Mouse (Mus musculus): ENCODE data around the gene Plcg1. TPM values are rescaled to one million over a fixed set of nuclear protein-coding genes. Genes with fewer than 3 reads are reported as not detected.

Gene Plcg1
- total RNA-seq, 2 experiments from 2014 or later, result 7.5 to 11.6 TPM

- no peak for ATAC-seq (replicated peaks; ENCODE audit: low FRiP score, poor library complexity, severe bottlenecking)
These were observed 79.7 kb downstream of the Plcg1 start for GRCm38 (mm10) chr2:160810802-160811201.

Other genes with a start within 250 kb of the Plcg1 start
- 104 and 114 TPM in 2 replicates for gene Top1, start 85.4 kb upstream of the Plcg1 start, total RNA-seq (2015; ENCODE audit: low replicate concordance)
- 172 and 184 TPM in 2 replicates for gene Top1, start 85.4 kb upstream of the Plcg1 start, total RNA-seq (2017; ENCODE audit: low replicate concordance)
- 2.1 and 5.8 TPM in 2 replicates for gene Zhx3, start 141.7 kb downstream of the Plcg1 start, total RNA-seq (2015; ENCODE audit: low replicate concordance)
- gene Zhx3, start 141.7 kb downstream of the Plcg1 start, total RNA-seq (2017; ENCODE audit: low replicate concordance), result 2.1 and 7.3 TPM in 2 replicates
- not detected in 2 replicates for gene Lpin3, start 149.4 kb downstream of the Plcg1 start, total RNA-seq (2015; ENCODE audit: low replicate concordance)
- not detected in 2 replicates for gene Lpin3, start 149.4 kb downstream of the Plcg1 start, total RNA-seq (2017; ENCODE audit: low replicate concordance)
- not detected in 2 replicates for gene Emilin3, start 181.0 kb downstream of the Plcg1 start, total RNA-seq (2015; ENCODE audit: low replicate concordance)
- not detected in 2 replicates for gene Emilin3, start 181.0 kb downstream of the Plcg1 start, total RNA-seq (2017; ENCODE audit: low replicate concordance)

Measured in erythroid progenitor cell, adult 5-6 weeks (primary cell).